Comparison of ENCODE assay signal across 18 mouse cellular contexts in the genomic region with DNA sequence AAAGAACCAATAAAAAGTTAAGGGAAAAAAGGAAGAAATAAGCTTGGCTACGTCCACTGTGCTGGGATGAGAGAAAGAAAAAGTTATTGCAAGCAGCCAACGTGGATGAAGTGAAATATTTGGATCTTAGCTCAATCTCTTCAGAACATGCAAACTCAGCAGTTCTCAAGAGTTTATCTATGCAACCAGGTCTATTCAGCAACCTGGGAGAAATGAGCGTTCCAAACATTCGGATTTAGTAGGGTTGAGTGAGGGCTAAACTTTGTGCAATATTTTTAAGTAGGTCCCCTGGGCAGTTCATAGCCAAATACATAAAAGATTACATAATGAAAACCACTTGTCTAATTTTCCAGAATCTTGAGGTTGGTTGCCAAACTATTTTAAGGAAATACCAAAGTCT.
"Had no signal": no experiment of that assay in that cellular context is flagged by ENCODE, and none has a peak within 500 bp of the region (broad histone marks: within the 10 kb centered on the region; RNA-seq: fewer than 3 reads in every experiment).

No protein-coding gene starts in this region.

- H3K9ac ChIP-seq: lung, embryonic 15.5 days; midbrain, embryonic 13.5 days; midbrain, embryonic 15.5 days; neural tube, embryonic 12.5 days had no signal

- H3K27ac ChIP-seq: lung, embryonic 15.5 days; macrophage; midbrain, embryonic 13.5 days; midbrain, embryonic 15.5 days; neural tube, embryonic 12.5 days had no signal

- H3K4me3 ChIP-seq: lung, embryonic 15.5 days; megakaryocyte, embryonic 14.5 days; midbrain, embryonic 13.5 days; midbrain, embryonic 15.5 days; neural tube, embryonic 12.5 days had no signal

- H3K4me2 ChIP-seq: lung, embryonic 15.5 days; midbrain, embryonic 11.5 days; midbrain, embryonic 13.5 days; midbrain, embryonic 15.5 days; neural tube, embryonic 12.5 days had no signal

- DNase-seq: lung, adult 2 months; lung, postnatal 14 days; lung, postnatal 36 days; right cerebral cortex, adult 18-20 months; right cerebral cortex, postnatal 25 days; right cerebral cortex, postnatal 4 days; spleen, adult 18-20 months; thymus, adult 2 months; thymus, postnatal 25 days; thymus, postnatal 4 days had no signal

- H3K27me3 ChIP-seq: lung, embryonic 15.5 days; midbrain, embryonic 15.5 days; neural tube, embryonic 12.5 days had no signal

- H3K9me3 ChIP-seq: lung, embryonic 15.5 days; megakaryocyte, embryonic 14.5 days; midbrain, embryonic 13.5 days; midbrain, embryonic 15.5 days; neural tube, embryonic 12.5 days had no signal

- H3K36me3 ChIP-seq: lung, embryonic 15.5 days; midbrain, embryonic 13.5 days; midbrain, embryonic 15.5 days; neural tube, embryonic 12.5 days had no signal

- H3K4me1 ChIP-seq: lung, embryonic 15.5 days; midbrain, embryonic 13.5 days; midbrain, embryonic 15.5 days; neural tube, embryonic 12.5 days had no signal

- ATAC-seq: lung, postnatal 0 days; midbrain, embryonic 13.5 days; midbrain, embryonic 15.5 days had no signal
